Mouse (Mus musculus) cerebellum, adult 2 months (tissue): ENCODE measurements at regions not wholly inside any gene's neighbourhood (a gene's known extent, or its start where the extent isn't known, plus 50 kb on each side); places are given as distances from the start of the nearest gene placed in this dataset.

Experiments
- CTCF ChIP-seq: fragments of 200-500 bp; IDR thresholded peaks from 2 replicates; pipeline ENCODE4 v1.5.1; 2011; ENCODE audit warnings: low read depth, mild to moderate bottlenecking, control low read depth, low read length, moderate library complexity, borderline replicate concordance; ENCODE audit not compliant: insufficient read depth
- POLR2A ChIP-seq: fragments of 200-500 bp; IDR thresholded peaks from 2 replicates; pipeline ENCODE4 v1.6.1; 2011; ENCODE audit warnings: low read length, control low read depth, borderline replicate concordance; ENCODE audit not compliant: insufficient read depth

DNA sequence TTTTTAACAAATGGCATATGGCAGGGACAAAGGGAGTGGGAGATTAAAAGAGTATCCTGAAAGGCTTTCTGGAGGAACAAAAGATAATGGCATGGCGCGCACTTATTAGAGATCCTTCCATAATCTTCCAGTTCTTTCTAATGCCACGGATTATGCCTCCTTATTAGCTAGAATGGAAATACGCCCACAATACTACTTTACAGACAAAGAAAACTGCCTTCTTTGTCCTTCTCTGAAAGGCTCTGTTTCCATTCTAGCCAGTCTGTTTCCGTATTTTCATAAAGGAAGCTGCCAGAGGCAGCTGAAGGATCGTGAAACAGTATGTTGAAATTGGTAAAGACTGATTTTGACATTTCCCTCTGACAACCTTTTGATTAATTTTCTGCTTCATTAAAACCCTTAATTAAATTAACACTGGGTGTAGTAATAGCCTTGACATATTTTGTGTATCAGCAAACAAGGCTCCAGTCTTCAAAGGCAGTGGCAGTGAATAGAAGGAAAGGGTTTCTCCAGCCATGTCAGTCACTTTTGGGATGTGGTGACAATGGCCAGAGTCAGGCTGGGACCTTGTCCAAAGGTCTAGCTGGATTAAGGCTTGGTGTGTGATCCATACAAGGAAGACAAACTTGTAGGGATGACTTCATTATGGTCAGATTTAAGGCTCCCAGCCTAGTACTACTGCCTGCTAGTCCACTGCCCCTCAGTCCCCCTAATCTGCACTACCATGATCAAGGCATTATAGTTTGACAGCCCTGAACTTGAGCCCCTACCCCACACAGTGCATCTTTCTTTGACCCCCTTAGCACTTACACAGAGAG lies 344.4 kb upstream of the Lcorl start:
- TF ChIP-seq CTCF (no peak), POLR2A (no peak)
